11 mouse cellular contexts compared by ENCODE assay signal in genomic region chr19:16439834-16440233, GRCm38 (mm10). TPM values are rescaled to one million over a fixed set of nuclear protein-coding genes. Genes with fewer than 3 reads are reported as not detected.
DNase-seq lines count a peak whose midpoint lies in the region; ATAC-seq and TF ChIP-seq lines count a peak whose summit lies in the region.
"Had no signal": no experiment of that assay in that cellular context is flagged by ENCODE, and none has a peak within 500 bp of the region (broad histone marks: within the 10 kb centered on the region; RNA-seq: fewer than 3 reads in every experiment).

No protein-coding gene starts in this region.

- intact Hi-C loops in left cerebral cortex, postnatal 36 days (cut with DNase I) = loop anchor here (5.0 kb wide), 1 partner anchor 157 kb away; no protein-coding TSS in a partner anchor

- H3K36me3 ChIP-seq in intestine, embryonic 14.5 days (ENCODE audit: control insufficient read depth, insufficient read depth, low read length) = no peaks in the 10 kb centered on the region
- no peaks in the 10 kb centered on the region for H3K36me3 ChIP-seq in intestine, postnatal 0 days (ENCODE audit: control insufficient read depth, insufficient read depth)
- H3K36me3 ChIP-seq in lung, embryonic 16.5 days (ENCODE audit: control insufficient read depth, insufficient read depth, low read length) = no peaks in the 10 kb centered on the region
- H3K36me3 ChIP-seq in stomach, postnatal 0 days (ENCODE audit: control insufficient read depth, insufficient read depth, low read length) = no peaks in the 10 kb centered on the region

- no peak overlapping the region for H3K4me3 ChIP-seq in intestine, embryonic 14.5 days (ENCODE audit: low read depth, low read length)
- H3K4me3 ChIP-seq in intestine, postnatal 0 days (ENCODE audit: low read depth, low read length) = no peak overlapping the region
- no peak overlapping the region for H3K4me3 ChIP-seq in lung, embryonic 16.5 days (ENCODE audit: low read length)
- no peak overlapping the region for H3K4me3 ChIP-seq in stomach, postnatal 0 days (ENCODE audit: low read depth, low read length)

- TF ChIP-seq EP300 in stomach, postnatal 0 days (optimal IDR thresholded peaks at IDR 0.05) = no peak

- 40% methylated on average over 13 of the region's 13 CpGs for WGBS in intestine, embryonic 14.5 days
- WGBS in intestine, postnatal 0 days = 63% methylated on average over 13 of the region's 13 CpGs
- 48% methylated on average over 13 of the region's 13 CpGs for WGBS in lung, embryonic 16.5 days
- 71% methylated on average over 13 of the region's 13 CpGs for WGBS in stomach, postnatal 0 days

- peak; percentile 38 for DNase-seq in embryo, embryonic 11 days
- no peak for DNase-seq in embryo, embryonic 10.5 days (ENCODE audit: low spot score)
- DNase-seq in intestine, embryonic 14.5 days (ENCODE audit: low spot score) = no peak
- DNase-seq in lung, postnatal 25 days (ENCODE audit: low spot score) = no peak
- no peak for DNase-seq in stomach, postnatal 0 days (ENCODE audit: low spot score)
- no peak for DNase-seq in left cerebral cortex, postnatal 36 days (ENCODE audit: low spot score in 2 of 2)
- DNase-seq: cerebellum, adult 11-12 months had no signal

- no peak for TF ChIP-seq CTCF in intestine, postnatal 0 days (IDR thresholded peaks at IDR 0.05; ENCODE audit: low read depth)
- TF ChIP-seq CTCF in stomach, postnatal 0 days (IDR thresholded peaks at IDR 0.05; ENCODE audit: low read depth) = no peak

- H3K4me2 ChIP-seq in intestine, embryonic 14.5 days (ENCODE audit: low read length) = peak overlapping the region; percentile 66
- no peak overlapping the region; the same call in 1 of the 2 replicates for H3K4me2 ChIP-seq in intestine, postnatal 0 days (replicated peaks; ENCODE audit: low read depth)
- no peak overlapping the region for H3K4me2 ChIP-seq in lung, embryonic 16.5 days (ENCODE audit: low read depth, low read length)
- no peak overlapping the region for H3K4me2 ChIP-seq in stomach, postnatal 0 days (replicated peaks; ENCODE audit: low read depth)

- peak overlapping the region; percentile 78; the same call in 1 of the 2 replicates for H3K27ac ChIP-seq in intestine, embryonic 14.5 days (ENCODE audit: low read depth)
- no peak overlapping the region for H3K27ac ChIP-seq in intestine, postnatal 0 days (ENCODE audit: low read depth, low read length)
- peak overlapping the region; percentile 61 for H3K27ac ChIP-seq in lung, embryonic 16.5 days (ENCODE audit: low read length)
- H3K27ac ChIP-seq in stomach, postnatal 0 days (replicated peaks) = 0 out of 2 replicates have a peak overlapping the region, but pooled peaks have one; percentile 13
- H3K27ac ChIP-seq: liver, embryonic 14.5 days had no signal

- no peak overlapping the region; the same call in 1 of the 2 replicates for H3K9ac ChIP-seq in intestine, embryonic 14.5 days (ENCODE audit: low read length)
- no peak overlapping the region for H3K9ac ChIP-seq in intestine, postnatal 0 days (ENCODE audit: low read depth, low read length)
- 0 out of 2 replicates have a peak overlapping the region, but pooled peaks have one; percentile 14 for H3K9ac ChIP-seq in lung, embryonic 16.5 days (ENCODE audit: low read length)
- no peak overlapping the region for H3K9ac ChIP-seq in stomach, postnatal 0 days (ENCODE audit: low read length)
- H3K9ac ChIP-seq: liver, embryonic 14.5 days had no signal

- peaks cover 30% of the 10 kb centered on the region for H3K4me1 ChIP-seq in intestine, embryonic 14.5 days (replicated peaks; ENCODE audit: control insufficient read depth, insufficient read depth, low read length)
- H3K4me1 ChIP-seq in intestine, postnatal 0 days (replicated peaks; ENCODE audit: control insufficient read depth, insufficient read depth, low read length) = peaks cover 3% of the 10 kb centered on the region; the same call in 1 of the 2 replicates
- H3K4me1 ChIP-seq in lung, embryonic 16.5 days (replicated peaks; ENCODE audit: control insufficient read depth, insufficient read depth, low read length) = peaks cover 42% of the 10 kb centered on the region
- H3K4me1 ChIP-seq in stomach, postnatal 0 days (replicated peaks; ENCODE audit: control insufficient read depth, insufficient read depth) = peaks cover 5% of the 10 kb centered on the region; the same call in 1 of the 2 replicates

- H3K27me3 ChIP-seq in intestine, embryonic 14.5 days (replicated peaks; ENCODE audit: control insufficient read depth, insufficient read depth, low read length) = no peaks in the 10 kb centered on the region
- H3K27me3 ChIP-seq in intestine, postnatal 0 days (replicated peaks; ENCODE audit: control insufficient read depth, insufficient read depth, low read length) = peaks cover 13% of the 10 kb centered on the region; the same call in 1 of the 2 replicates
- no peaks in the 10 kb centered on the region for H3K27me3 ChIP-seq in lung, embryonic 16.5 days (ENCODE audit: control insufficient read depth, insufficient read depth, low read depth, low read length)
- no peaks in the 10 kb centered on the region for H3K27me3 ChIP-seq in stomach, postnatal 0 days (ENCODE audit: control insufficient read depth, insufficient read depth, low read length)

- no peaks in the 10 kb centered on the region for H3K9me3 ChIP-seq in intestine, embryonic 14.5 days (ENCODE audit: control insufficient read depth, low read length)
- no peaks in the 10 kb centered on the region for H3K9me3 ChIP-seq in intestine, postnatal 0 days (ENCODE audit: control insufficient read depth)
- no peaks in the 10 kb centered on the region for H3K9me3 ChIP-seq in lung, embryonic 16.5 days (ENCODE audit: control insufficient read depth, low read length)
- H3K9me3 ChIP-seq in stomach, postnatal 0 days (ENCODE audit: control insufficient read depth, low read length) = no peaks in the 10 kb centered on the region

- no peak for ATAC-seq in intestine, embryonic 14.5 days (replicated peaks; ENCODE audit: low FRiP score, low TSS enrichment, low read depth)
- no peak for ATAC-seq in intestine, postnatal 0 days
- ATAC-seq in lung, embryonic 16.5 days (ENCODE audit: low read depth) = no peak
- no peak for ATAC-seq in stomach, postnatal 0 days (ENCODE audit: low FRiP score, low TSS enrichment)

RNA-seq across cellular contexts. Expression of gene Gna14, which starts 4.3 kb away (rescaled TPM):
- 23.8 and 24.8 TPM in 2 replicates for polyA plus RNA-seq in intestine, embryonic 14.5 days (2014; fragmentation: Nextera tagmentation; extraction: Ambion mirVana)
- polyA plus RNA-seq in intestine, postnatal 0 days (2015; fragmentation: Nextera tagmentation; extraction: Ambion mirVana) = 2.9 and 4.8 TPM in 2 replicates
- polyA plus RNA-seq in lung, embryonic 16.5 days (2015; fragmentation: Nextera tagmentation; extraction: Ambion mirVana) = 10.7 and 11.4 TPM in 2 replicates
- polyA plus RNA-seq in stomach, postnatal 0 days (2015; fragmentation: Nextera tagmentation; extraction: Ambion mirVana) = 9.0 and 11.7 TPM in 2 replicates
- under 1 TPM; 0.16 to 0.30 TPM for total RNA-seq in left cerebral cortex, postnatal 36 days (2021)
- total RNA-seq: neutrophil, adult 5-6 weeks had no signal
